Mouse (Mus musculus) kidney, embryonic 14.5 days (tissue): ENCODE measurements around the gene Sh2d1b2. TPM values are rescaled to one million over a fixed set of nuclear protein-coding genes. Genes with fewer than 3 reads are reported as not detected.
A peak's percentile ranks its signal among the peaks of the same experiment; 100 is the strongest.

Experiments used
- ATAC-seq: fragments of 200-750 bp; cut with Nextera tagmentation; 2 replicates; pipeline ENCODE4 v1.8.0; 2017; ENCODE audit warnings: moderate number of reproducible peaks, mild to moderate bottlenecking, moderate TSS enrichment, moderate library complexity; ENCODE audit not compliant: low FRiP score, low TSS enrichment
- H3K27ac ChIP-seq: fragments of 300-500 bp; sonication (generic); 2 replicates; pipeline ENCODE4 v1.5.1; 2014; ENCODE audit warnings: low read depth, mild to moderate bottlenecking, low read length, moderate library complexity, mixed read lengths
- H3K27me3 ChIP-seq: fragments of 300-500 bp; sonication (generic); 2 replicates; pipeline ENCODE4 v1.6.1; 2014; ENCODE audit warnings: mild to moderate bottlenecking, low read length; ENCODE audit not compliant: control insufficient read depth, insufficient read depth
- H3K36me3 ChIP-seq: fragments of 300-500 bp; sonication (generic); 2 replicates; pipeline ENCODE4 v1.6.1; 2014; ENCODE audit warnings: low read length, mixed read lengths; ENCODE audit not compliant: control insufficient read depth, insufficient read depth
- H3K4me1 ChIP-seq: fragments of 300-500 bp; sonication (generic); 2 replicates; pipeline ENCODE4 v1.6.1; 2014; ENCODE audit warnings: low read length, mixed read lengths; ENCODE audit not compliant: control insufficient read depth, insufficient read depth
- H3K4me2 ChIP-seq: fragments of 300-500 bp; sonication (generic); replicated peaks from 2 replicates; pipeline ENCODE4 v1.6.1; 2014; ENCODE audit warnings: low read depth, mild to moderate bottlenecking, low read length
- H3K4me3 ChIP-seq: fragments of 300-500 bp; sonication (generic); 2 replicates; pipeline ENCODE4 v1.5.1; 2014; ENCODE audit warnings: mild to moderate bottlenecking, low read length
- H3K9ac ChIP-seq: fragments of 300-500 bp; sonication (generic); 2 replicates; pipeline ENCODE4 v1.6.1; 2014; ENCODE audit warnings: low read depth, mild to moderate bottlenecking, low read length, moderate library complexity
- H3K9me3 ChIP-seq: fragments of 300-500 bp; sonication (generic); 2 replicates; pipeline ENCODE4 v1.6.1; 2016; ENCODE audit warnings: low read length; ENCODE audit not compliant: control insufficient read depth
- WGBS: fragments of 180-500 bp; shearing (Covaris S2); extraction: QIAGEN DNeasy Blood & Tissue Kit; methylation state at CpG from one replicate; pipeline ENCODE4 v1.1.7; 2014; 5-methylcytosine and 5-hydroxymethylcytosine counted together
- polyA plus RNA-seq: library from polyadenylated mRNA; unstranded; fragments of >200 nt; fragmentation: Nextera tagmentation; extraction: Ambion mirVana; gene quantifications from 2 replicates; pipeline ENCODE4 v1.2.1, GENCODE M21; 2014

Gene Sh2d1b2
- polyA plus RNA-seq, 1 experiment from 2014 or later = not detected

GRCm38 (mm10) chr1:170254893-170255559 lies 22.5 kb downstream of the Sh2d1b2 start:
- peak; percentile 75 for ATAC-seq
- Histone ChIP-seq H3K9me3 (no peaks in the 10 kb centered on the region; the same call in 1 of the 2 replicates), H3K27me3 (no peaks in the 10 kb centered on the region), H3K4me3 (peak overlapping the region; percentile 69), H3K4me2 (peak overlapping the region; percentile 59), H3K4me1 (no peaks in the 10 kb centered on the region; the same call in 1 of the 2 replicates), H3K36me3 (no peaks in the 10 kb centered on the region), H3K27ac (no peak overlapping the region), H3K9ac (peak overlapping the region; percentile 68)
- WGBS = 35% methylated on average over 28 of the region's 30 CpGs

- Histone ChIP-seq H3K36me3 (no peaks in the 10 kb centered on the region), H3K9me3 (no peaks in the 10 kb centered on the region; the same call in 1 of the 2 replicates), H3K4me1 (no peaks in the 10 kb centered on the region; the same call in 1 of the 2 replicates), H3K4me3 (peak overlapping the region; percentile 69), H3K27ac (no peak overlapping the region), H3K9ac (peak overlapping the region; percentile 68), H3K4me2 (peak overlapping the region; percentile 59), H3K27me3 (no peaks in the 10 kb centered on the region)
- ATAC-seq = peak; percentile 98
- 16% methylated on average over 29 of the region's 32 CpGs for WGBS
Measured at GRCm38 (mm10) chr1:170255560-170255910, 23.0 kb downstream of the Sh2d1b2 start.

- 0 out of 2 replicates have a peak, but pooled peaks cover 10% of the 10 kb centered on the region for H3K9me3 ChIP-seq
- H3K4me3 ChIP-seq = no peak overlapping the region
- no peaks in the 10 kb centered on the region for H3K4me1 ChIP-seq
- no peak overlapping the region for H3K27ac ChIP-seq
- no peak overlapping the region for H3K9ac ChIP-seq
- H3K27me3 ChIP-seq = no peaks in the 10 kb centered on the region
- no peaks in the 10 kb centered on the region for H3K36me3 ChIP-seq
- no peak overlapping the region for H3K4me2 ChIP-seq
- 82% methylated on average over 6 of the region's 6 CpGs for WGBS
- no peak for ATAC-seq
Measured at GRCm38 (mm10) chr1:170270281-170270680, 37.7 kb downstream of the Sh2d1b2 start.

GRCm38 (mm10) chr1:170270696-170271095 lies 38.1 kb downstream of the Sh2d1b2 start:
- H3K36me3 ChIP-seq = no peaks in the 10 kb centered on the region
- H3K9me3 ChIP-seq = peaks cover 12% of the 10 kb centered on the region; the same call in 1 of the 2 replicates
- 75% methylated on average over 4 of the region's 4 CpGs for WGBS
- H3K9ac ChIP-seq = no peak overlapping the region
- H3K4me1 ChIP-seq = no peaks in the 10 kb centered on the region
- no peak overlapping the region for H3K27ac ChIP-seq
- H3K27me3 ChIP-seq = no peaks in the 10 kb centered on the region
- no peak for ATAC-seq
- H3K4me2 ChIP-seq = no peak overlapping the region
- H3K4me3 ChIP-seq = no peak overlapping the region

- no peak overlapping the region for H3K27ac ChIP-seq
- H3K4me1 ChIP-seq = no peaks in the 10 kb centered on the region
- no peak overlapping the region for H3K9ac ChIP-seq
- H3K27me3 ChIP-seq = no peaks in the 10 kb centered on the region
- no peak overlapping the region for H3K4me3 ChIP-seq
- no peaks in the 10 kb centered on the region for H3K36me3 ChIP-seq
- H3K4me2 ChIP-seq = no peak overlapping the region
- peaks cover 2% of the 10 kb centered on the region; the same call in 1 of the 2 replicates for H3K9me3 ChIP-seq
- ATAC-seq = no peak
Measured at GRCm38 (mm10) chr1:170273252-170273651, 40.7 kb downstream of the Sh2d1b2 start.

- H3K4me2 ChIP-seq = no peak within 1 kb of the TSS
- H3K4me3 ChIP-seq = no peak within 1 kb of the TSS
- no peaks in the 10 kb centered on the region for H3K27me3 ChIP-seq
- no peaks in the 10 kb centered on the region for H3K36me3 ChIP-seq
- H3K4me1 ChIP-seq = no peaks in the 10 kb centered on the region
- ATAC-seq = no peak
- WGBS = 80% methylated on average over 2 of the region's 3 CpGs
- H3K9me3 ChIP-seq = peaks cover 2% of the 10 kb centered on the region; the same call in 1 of the 2 replicates
- H3K27ac ChIP-seq = no peak within 1 kb of the TSS
- H3K9ac ChIP-seq = no peak within 1 kb of the TSS
Measured at GRCm38 (mm10) chr1:170277016-170277415, 44.5 kb downstream of the Sh2d1b2 start, which contains the start of gene Sh2d1b1. Gene Sh2d1b1, plus strand, starts transcription at chr1:170277320.

- H3K4me1 ChIP-seq = no peaks in the 10 kb centered on the region
- H3K27ac ChIP-seq = no peak overlapping the region
- H3K9me3 ChIP-seq = no peaks in the 10 kb centered on the region
- no peaks in the 10 kb centered on the region for H3K36me3 ChIP-seq
- H3K9ac ChIP-seq = no peak overlapping the region
- H3K27me3 ChIP-seq = no peaks in the 10 kb centered on the region
- no peak overlapping the region for H3K4me2 ChIP-seq
- WGBS = 77% methylated on average over 4 of the region's 4 CpGs
- no peak overlapping the region for H3K4me3 ChIP-seq
- no peak for ATAC-seq
Measured at GRCm38 (mm10) chr1:170282415-170283129, 50.0 kb downstream of the Sh2d1b2 start.

GRCm38 (mm10) chr1:170292239-170292951 lies 59.8 kb downstream of the Sh2d1b2 start:
- no peaks in the 10 kb centered on the region for H3K27me3 ChIP-seq
- WGBS = 45% methylated on average over 9 of the region's 9 CpGs
- H3K4me1 ChIP-seq = no peaks in the 10 kb centered on the region
- no peak overlapping the region for H3K9ac ChIP-seq
- no peak overlapping the region for H3K4me2 ChIP-seq
- no peak overlapping the region for H3K27ac ChIP-seq
- no peaks in the 10 kb centered on the region for H3K36me3 ChIP-seq
- ATAC-seq = no peak
- H3K4me3 ChIP-seq = no peak overlapping the region
- H3K9me3 ChIP-seq = peaks cover 3% of the 10 kb centered on the region; the same call in 1 of the 2 replicates
